Mouse (Mus musculus) 3T3-L1 (cell line): ENCODE measurements at regions not wholly inside any gene's neighbourhood (a gene's known extent, or its start where the extent isn't known, plus 50 kb on each side); places are given as distances from the start of the nearest gene placed in this dataset.
A peak's percentile ranks its signal among the peaks of the same experiment; 100 is the strongest.

Source experiments
- DNase-seq: peaks from one replicate; pipeline ENCODE4 v3.0.0-alpha.2; 2015; ENCODE audit warnings: low read depth, low spot score

DNA sequence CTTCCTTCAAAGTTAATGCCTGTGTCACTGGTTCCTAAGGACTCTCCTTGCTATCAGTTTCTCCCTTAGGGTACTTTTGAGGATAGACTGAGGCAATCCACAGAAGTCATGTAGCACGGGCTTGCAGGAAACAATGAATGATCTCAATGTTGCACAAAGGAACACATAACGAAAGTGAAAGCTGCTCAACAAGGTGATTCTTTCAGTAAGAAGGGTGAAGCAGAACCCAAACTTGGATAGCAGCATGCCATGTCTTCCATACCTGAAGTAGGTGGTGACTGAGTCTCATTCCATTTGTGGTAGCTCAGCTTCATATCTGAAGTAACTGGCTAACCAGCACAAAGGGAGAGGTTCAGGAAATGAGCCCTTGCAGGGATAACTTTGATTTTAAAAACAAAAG is 325.7 kb downstream of the H2al1j start:
- no peak for DNase-seq

DNA sequence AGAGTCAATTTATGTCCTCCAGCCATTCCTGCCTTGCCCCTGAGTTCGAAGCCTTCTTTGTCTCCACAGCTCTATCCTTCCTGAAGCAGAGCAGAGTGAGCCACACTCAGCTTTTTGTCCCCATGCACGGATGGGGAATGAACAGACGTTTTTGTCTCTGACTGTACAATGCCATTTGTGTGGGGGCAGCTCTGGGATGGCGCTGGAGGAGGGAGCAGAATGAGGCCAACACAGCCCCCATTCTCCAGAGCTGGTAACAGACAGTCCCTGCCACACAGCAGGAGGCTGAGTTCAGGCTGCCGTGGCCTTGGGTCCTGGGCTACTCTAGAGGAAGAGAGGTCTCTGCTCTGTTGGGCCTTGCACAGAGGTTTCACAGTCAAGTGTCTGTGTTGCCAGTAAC is 327.4 kb downstream of the H2al1j start:
- DNase-seq = no peak

DNA sequence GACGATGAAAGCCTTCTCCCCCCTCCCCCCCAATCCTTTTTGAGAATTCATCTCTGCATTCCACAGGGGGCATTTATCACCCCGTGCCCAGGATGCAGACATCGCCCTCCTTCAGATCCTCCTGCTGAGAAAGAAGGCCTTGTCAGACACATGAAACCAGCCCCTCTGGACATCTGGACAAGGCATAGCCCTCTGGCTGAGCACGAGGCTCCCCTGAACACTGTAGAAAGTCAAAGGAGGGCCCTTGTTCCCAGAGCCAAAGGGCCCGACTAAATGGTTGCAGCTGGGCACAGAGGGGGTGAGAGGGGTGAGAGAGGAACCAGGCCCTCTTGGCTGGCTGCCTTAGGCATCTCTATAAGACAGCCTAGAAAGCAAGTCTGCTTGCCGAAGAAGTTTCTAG is 327.8 kb downstream of the H2al1j start:
- DNase-seq = no peak

DNA sequence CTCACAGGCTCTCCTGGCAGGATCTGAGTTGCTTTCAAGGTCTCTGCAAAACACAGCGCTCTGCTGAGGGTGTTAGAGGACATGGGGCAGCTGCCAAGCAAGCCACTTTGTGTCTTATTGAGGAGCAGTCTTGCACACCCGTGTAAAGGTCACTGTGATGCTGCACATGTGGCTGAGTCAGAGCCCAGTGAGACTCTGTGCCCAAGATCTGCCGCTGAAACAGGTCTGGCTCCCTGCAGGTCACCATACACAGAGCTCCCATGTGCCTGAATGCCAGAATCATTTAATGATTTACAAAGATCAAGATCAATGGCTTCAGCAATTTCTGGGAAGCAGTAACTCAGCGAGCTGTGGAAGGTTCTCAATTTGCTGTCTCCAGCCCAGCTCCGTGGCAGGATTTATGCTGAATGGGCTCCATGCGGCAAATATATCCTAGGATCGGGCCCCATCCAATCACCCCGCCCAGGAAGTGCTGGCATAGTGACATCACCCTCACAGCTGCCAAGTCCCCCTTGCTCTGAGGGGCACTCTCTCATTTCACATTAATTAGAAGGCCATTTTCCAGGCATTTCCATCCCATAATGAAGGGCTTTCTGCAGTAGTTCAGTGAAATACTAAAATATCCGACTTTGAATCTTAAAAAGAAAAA is 330.1 kb downstream of the H2al1j start:
- DNase-seq = no peak

DNA sequence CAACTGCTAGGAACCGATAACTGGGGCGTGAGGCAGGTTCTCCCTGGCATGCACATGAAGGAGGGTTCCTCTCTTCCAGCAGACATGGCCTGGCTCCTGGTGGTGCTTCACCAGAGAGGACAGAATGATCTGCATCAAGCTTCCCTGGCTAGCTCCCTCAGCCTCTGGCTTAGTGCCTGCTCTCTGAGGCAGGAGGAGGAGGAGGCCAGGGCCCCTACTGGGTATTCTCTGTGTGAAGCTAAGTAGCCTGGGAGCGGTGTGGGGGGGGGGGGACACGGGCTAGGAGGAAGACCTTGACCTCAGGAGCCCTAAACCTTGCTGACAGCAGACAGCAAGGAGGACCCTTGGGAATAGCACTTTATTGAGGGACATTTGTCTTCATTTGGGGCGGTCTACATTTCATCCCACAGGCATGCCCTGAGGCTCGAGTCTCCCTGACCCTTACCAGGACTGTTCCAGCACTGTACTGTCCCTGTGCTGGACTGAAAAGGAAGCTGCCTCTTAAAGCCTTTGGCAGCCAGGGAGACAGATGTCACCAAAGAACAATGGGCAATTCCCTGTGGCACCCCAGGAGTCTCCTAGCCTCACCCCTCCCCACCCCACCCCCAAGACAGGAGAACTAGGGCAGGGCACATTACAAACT is 335.7 kb downstream of the H2al1j start:
- no peak for DNase-seq

DNA sequence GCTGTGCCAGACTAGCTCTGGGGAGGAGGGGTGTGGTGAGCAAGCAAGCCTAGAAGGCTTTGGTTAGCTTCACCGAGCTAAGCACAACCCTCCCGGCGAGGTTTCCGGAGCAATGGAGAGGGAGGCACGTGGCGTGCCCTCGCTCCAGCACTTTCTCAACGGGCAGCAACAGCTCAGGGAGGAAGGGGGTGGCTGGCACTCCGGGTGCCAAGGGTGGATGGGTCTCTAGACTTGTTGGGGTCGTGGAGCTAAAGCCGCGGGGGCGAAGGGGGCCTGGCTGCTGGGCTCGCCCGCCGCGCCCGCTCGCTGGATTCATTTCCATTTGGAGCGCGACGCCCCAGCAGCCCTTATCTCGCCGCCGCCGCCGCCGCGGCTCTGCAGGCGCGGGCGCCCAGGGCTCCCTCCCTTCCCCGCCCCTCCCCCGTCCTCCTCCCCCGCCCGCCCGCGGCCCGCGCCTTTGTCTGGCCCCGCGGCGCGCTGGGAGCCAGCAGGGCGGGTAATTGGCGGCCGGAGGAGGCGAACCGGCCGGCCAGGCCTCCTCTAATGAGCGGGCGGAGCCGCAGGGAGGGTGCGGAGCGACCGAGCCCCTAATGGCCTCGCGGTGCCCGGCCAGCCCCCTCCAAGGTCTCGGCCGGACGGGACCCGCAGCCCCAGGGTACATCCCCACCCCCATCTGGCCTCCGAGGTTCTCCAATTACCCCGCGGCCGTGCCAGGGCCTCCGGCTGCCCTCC is 336.9 kb downstream of the H2al1j start:
- no peak for DNase-seq

DNA sequence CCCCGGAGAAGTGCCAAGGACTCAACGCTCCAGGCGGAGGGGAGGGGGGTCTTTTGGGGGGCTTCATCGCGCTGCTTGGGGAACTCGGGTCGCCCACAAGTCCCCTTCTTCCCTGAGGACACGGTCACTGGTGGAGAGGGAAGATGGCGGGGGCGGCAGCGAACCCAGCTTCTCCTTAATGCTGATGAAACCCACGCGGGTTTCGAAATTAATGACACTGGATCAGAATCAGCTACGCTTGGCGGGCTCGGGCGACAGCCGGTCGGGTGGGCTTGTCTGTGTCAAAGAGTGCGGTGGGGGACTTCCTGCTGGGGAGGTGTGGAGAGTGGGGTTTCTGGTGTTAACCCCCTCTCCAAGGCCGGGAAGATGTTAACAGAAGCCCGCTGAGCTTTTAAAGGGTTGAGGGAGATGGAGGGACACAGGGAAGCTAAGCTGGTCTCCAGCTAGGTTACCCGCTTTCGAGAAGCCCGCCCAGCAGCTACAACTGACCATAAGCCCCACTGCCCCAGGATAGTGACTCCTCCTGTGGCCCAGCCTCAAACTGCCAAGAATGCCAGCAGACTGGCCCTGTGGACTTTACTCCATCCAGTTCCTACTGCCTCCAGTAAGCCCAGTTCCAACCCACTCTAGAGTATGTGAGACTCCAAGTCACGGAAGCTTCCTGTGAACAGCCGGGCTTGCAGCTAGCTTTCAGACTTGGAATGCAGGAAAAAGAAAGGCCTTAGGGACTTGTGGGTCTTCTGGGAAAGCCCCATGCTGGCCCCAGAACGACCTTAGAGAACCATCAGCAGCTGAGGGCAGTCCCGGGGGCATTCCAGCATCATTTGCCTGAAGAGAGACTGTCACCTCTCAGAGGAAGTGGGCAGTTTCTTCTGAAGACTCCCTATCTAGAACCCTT is 337.7 kb downstream of the H2al1j start:
- peak; percentile 64 for DNase-seq

DNA sequence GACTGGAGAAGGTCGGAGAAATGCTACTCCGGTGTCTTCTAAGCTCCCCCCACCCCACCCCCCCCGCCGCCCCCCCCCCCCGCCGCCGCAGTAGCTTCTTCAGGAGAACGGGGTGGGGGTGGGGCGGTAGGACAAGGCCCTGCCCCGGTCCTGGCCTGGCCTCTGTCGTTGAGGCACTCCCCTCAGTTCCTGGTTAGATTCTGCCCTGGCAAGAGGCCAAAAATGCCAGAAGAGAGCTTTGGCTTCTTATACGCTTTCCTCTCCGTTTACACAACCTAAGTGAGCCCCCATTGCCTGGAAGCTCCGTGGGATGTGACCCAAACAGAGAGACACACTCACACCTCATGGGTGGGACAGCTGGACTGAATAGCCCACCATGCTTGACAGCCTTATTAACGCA is 338.9 kb downstream of the H2al1j start:
- no peak for DNase-seq

DNA sequence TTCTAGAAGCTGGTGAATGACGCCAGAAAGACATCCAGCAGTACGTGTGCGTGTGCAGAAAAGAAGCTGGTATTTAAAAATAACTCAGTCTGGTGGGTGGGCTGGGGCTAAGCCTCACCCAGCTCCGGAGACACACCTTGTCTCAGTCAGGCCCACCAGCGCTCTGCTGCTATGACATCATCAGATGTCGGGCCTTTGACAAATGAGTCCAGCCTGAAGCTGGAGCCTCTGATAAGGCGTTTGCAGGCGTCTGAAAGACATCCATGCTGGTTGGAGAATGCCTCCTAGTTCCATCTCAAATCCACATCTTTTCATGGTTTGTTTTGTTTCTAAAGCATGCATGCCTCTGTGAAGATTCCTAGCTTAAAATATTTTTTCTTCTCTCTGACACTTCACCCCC is 344.2 kb downstream of the H2al1j start:
- no peak for DNase-seq

DNA sequence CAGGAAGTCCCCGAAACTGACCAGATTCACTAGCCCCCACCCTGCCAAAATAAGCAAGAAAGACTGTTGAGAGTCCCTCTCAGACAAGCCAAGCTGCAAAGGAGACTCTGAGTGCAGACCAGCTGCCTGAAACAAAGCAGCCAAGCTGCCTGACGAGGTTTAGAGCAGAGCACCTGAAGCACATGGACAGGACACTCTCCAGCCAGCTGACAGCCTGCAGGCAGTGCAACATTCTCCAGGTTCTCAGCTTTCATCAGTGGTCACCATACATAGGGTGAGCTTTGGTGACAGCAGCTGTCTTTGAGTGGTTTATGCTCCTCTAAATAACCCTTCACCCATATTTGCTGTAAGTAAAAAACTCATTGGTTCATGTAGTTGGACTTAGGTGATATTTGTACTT is 350.5 kb downstream of the H2al1j start:
- no peak for DNase-seq

DNA sequence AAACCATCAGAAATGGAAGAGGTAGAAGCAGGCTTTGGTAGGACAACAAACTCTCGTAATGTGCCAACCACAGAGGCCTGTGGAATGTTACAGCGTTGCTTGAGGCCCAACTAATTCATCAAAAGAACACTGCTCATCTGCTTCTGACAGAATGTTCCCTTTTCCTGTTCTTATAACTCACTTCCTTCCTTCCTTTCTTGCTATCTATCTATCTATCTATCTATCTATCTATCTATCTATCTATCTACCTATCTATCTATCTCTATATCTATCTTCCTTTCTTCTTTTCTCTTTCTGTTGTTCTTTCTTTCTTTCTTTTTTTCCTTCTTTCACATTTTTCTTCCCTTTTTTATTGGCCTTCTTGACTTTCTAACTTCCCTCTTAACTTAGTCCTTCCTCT is 353.7 kb downstream of the H2al1j start:
- DNase-seq = no peak

DNA sequence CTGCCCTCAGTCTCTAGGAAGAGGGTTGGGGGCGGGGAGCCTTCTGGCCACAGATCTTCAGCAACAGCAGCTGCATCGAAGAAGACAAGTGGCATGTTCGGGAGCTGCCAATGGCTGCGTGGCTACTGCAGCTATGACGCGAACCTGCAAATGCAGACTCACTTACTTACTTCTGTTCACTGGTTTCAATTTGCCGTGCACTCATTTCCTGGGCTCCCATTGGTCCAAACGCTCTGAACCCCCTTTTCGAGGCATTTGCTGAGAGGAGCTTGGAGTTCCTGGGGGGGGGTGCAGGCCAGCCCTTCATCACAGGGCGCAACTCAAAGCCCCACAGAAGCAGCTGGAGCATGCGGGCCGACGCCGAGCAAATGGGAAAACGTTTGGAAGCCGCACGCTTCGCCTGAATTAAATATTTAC is 362.4 kb downstream of the H2al1j start:
- DNase-seq = no peak

DNA sequence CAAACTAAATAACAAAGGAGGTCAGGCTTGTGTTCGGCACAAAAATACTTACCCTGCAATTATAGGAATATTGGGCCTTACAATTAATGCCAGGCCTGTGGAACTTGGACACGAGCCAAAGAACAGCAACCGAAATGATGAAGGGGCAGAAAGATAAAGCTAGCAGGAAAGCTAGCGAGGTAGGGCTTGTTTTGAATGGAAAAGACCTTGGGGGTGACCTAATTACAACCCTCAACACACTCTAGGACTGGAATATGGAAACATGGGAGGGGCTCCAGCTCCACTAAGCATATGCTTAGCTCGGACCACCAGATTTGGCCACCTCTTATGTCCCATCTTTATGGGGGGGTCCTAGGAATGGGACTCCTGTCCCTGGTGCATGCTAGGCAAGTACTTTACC is 362.8 kb downstream of the H2al1j start:
- no peak for DNase-seq

DNA sequence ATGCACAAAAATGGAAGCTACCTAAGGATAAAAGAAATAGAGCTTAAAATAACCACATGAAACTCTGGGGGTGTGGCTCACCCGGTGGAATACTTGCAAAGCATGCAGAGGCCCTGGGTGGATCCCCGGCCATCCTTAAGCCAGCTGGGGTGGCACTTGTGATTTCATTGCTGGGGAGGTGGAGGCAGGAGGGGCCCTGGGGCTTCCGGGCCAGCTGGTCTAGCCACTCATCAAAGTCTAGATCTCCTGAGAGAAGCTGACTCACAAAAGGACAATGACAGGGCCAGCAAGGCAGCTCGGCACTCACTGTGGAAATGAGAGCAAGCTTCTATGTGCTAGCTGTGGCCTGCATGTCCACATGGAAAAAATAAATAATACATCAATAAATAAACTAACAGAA is 363.4 kb downstream of the H2al1j start:
- DNase-seq = no peak

DNA sequence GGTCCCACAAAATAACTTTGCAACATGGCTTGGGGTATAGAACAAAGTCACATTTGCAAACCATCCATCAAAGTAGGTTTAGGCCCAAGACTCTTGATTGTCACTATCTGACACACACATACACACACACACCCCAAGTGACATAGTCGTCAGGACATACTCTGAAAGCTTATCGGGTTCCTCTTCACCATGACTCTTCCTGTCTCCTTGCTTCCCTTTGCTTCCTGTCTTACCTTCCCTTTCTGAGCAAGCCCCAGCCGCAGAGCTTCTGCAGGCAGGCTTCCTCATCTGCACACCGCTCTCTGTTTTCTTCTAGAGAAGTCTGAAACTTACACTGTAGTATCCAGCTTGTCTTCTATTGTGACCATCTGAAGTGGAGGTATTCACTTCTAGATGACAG is 368.9 kb downstream of the H2al1j start:
- no peak for DNase-seq

DNA sequence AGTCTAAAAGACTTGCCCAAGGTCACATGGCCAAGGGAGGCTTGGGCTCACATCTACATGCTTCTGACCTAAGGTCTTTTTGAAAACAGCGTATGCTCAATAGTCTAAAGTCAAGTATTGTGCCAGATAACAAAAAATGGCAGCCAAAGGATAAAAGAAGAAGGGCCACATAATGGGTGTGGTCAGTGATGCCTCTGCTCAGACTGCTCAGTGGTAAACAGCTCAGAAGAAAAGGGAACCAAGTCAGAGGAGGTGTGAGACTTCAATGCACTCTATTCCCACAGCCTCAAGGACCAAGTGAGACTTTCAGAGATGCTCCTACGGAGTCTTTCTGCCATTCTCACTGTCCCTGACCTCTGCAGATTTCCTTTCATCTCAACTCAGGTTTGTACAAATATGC is 373.5 kb downstream of the H2al1j start:
- DNase-seq = no peak

DNA sequence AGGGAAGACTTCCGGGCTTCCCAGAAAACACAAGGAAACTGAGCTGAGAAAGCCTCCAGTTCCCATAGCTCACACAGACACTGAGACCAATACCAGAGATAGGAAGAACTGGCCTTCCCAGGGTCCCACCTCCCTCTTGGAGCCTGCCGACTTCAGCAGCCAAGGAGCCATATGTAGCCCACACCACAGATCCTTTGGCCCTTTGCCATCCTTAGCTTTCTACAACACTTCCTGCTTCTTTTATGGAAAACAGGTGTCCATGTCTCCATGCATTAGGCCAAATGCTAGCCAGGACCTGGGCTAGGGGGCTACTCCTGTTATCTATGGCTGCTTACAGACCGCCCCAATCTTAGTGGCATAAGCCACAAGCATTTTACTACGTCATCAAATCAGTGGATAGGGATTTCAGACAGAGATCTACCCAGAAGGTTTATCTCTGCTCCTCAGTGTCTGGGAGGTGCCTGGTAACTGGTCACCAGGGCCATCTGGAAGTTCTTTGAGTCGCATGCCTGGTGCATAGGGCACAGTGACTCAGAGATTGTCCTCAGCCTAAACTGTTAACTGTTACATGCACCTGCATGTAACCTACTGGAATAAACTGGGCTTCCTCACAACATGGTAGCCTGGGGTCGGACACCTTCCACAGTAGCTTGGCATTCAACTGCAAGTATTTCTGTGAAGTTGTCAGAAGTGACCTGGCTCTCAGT is 378.4 kb downstream of the H2al1j start:
- peak; percentile 52 for DNase-seq

DNA sequence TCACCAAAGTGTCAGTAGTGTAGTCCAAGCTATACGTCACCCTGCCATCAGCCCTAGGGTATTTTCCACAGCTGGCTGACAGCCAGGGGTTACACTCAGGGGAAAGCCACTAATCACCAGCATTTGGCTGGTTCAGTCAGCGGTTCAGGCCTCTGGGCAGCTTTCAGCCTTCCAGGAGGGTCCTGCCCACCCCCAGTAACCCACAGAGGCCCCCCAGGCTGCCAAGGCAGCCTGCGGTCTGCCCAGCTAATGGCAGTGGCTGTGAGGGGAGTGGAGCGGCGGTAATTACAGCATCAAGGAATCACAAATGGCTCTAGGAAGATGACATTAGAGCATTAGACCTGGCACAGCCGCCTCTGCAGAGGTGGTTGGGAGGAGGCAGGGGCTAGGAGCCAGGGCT is 379.7 kb downstream of the H2al1j start:
- peak; percentile 31 for DNase-seq

DNA sequence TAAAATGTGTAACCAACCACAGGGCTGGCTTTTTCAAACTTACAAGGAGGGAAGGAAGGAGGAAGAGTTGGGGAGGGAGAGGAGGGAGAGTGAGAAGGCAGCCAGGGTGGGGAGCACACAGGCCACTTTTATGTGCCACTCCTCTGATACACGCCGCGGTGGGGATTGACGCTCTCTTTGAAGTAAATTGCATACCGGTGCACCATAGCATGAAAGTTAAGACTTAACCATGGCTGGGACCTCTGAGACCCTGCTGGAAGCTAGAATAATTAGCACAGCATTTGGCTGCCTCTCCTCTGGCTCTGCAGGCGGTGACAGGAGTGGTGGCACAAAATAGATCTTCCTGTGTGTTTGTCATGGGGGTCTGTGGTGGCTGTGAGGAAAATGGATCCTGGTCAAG is 380.7 kb downstream of the H2al1j start:
- no peak for DNase-seq

DNA sequence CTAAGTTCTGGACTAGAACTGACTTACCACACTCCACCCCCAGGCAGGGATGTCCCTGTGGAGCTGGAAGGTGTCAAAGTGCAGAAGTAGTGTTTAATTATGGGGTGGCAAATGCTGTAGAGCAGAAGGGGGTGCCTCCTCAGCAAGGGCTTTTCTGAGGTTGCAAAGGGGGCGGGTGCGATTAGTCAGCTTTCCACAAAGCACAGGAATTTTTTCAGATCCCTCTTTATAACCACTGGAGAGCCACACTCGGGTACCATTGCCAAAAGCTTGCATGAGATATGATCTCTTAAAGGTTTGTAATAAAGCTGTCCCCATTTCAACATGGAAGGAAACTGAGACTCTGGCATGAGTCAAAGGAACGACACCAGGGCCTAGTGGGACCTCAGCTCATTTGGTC is 381.7 kb downstream of the H2al1j start:
- peak; percentile 66 for DNase-seq

DNA sequence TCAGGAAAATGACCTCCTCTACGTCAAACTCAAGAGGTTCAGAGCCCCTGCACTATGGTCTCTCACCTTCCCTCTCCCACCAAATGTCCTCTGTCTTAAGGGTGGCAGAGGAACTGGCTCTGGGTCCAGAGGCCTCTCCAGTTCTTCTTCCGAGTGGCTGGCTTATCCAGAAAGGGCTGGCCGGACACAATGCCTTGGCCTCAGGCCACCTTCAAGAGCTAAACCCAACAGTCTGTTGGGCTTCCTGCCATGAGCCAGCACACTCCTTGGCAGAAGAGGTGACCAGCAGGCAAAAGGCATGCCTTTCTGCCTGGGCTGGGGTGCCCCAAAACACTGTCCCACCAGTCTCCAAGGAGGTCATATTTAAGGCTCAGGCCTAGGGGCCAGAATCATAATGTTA is 385.8 kb downstream of the H2al1j start:
- DNase-seq = peak; percentile 34
